Mouse (Mus musculus): ENCODE data around the gene Hes1. TPM values are rescaled to one million over a fixed set of nuclear protein-coding genes. Genes with fewer than 3 reads are reported as not detected.
"Not testable (repeated sequence)": the region's sequence is repeated elsewhere in the genome, so short reads cannot be mapped to it uniquely, and the experiment has no call there.

Hes1 gene
- polyA plus RNA-seq, 1 experiment = 22.4 TPM

- no peaks in the 10 kb centered on the region for H3K4me1 ChIP-seq (ENCODE audit: control insufficient read depth, insufficient read depth, low read length)
- H3K4me3 ChIP-seq (replicated peaks; ENCODE audit: insufficient read depth, low read depth, low read length) = no peak overlapping the region
- TF ChIP-seq CTCF (IDR thresholded peaks at IDR 0.05; ENCODE audit: borderline replicate concordance, insufficient read depth, low read depth, low read length) = no peak
- no peak for TF ChIP-seq POLR2A (IDR thresholded peaks at IDR 0.05; ENCODE audit: borderline replicate concordance, insufficient read depth, low read length)
- H3K27me3 ChIP-seq (ENCODE audit: control insufficient read depth, insufficient read depth, low read length) = no peaks in the 10 kb centered on the region
- no peak for DNase-seq
- WGBS = 11% methylated on average over 3 of the region's 3 CpGs
- no peak overlapping the region for H3K27ac ChIP-seq (ENCODE audit: insufficient read depth, low read length)
Measured at GRCm38 (mm10) chr16:30102982-30103381, 38.8 kb downstream of the Hes1 start.

GRCm38 (mm10) chr16:30103495-30103894 lies 39.3 kb downstream of the Hes1 start:
- no peak for TF ChIP-seq POLR2A (IDR thresholded peaks at IDR 0.05; ENCODE audit: borderline replicate concordance, insufficient read depth, low read length)
- no peak for TF ChIP-seq CTCF (IDR thresholded peaks at IDR 0.05; ENCODE audit: borderline replicate concordance, insufficient read depth, low read depth, low read length)
- Histone ChIP-seq H3K27me3 (ENCODE audit: control insufficient read depth, insufficient read depth, low read length) (no peaks in the 10 kb centered on the region), H3K4me3 (replicated peaks; ENCODE audit: insufficient read depth, low read depth, low read length) (no peak overlapping the region), H3K4me1 (ENCODE audit: control insufficient read depth, insufficient read depth, low read length) (no peaks in the 10 kb centered on the region), H3K27ac (ENCODE audit: insufficient read depth, low read length) (no peak overlapping the region)
- DNase-seq = no peak
- 81% methylated on average over 6 of the region's 6 CpGs for WGBS

DNA sequence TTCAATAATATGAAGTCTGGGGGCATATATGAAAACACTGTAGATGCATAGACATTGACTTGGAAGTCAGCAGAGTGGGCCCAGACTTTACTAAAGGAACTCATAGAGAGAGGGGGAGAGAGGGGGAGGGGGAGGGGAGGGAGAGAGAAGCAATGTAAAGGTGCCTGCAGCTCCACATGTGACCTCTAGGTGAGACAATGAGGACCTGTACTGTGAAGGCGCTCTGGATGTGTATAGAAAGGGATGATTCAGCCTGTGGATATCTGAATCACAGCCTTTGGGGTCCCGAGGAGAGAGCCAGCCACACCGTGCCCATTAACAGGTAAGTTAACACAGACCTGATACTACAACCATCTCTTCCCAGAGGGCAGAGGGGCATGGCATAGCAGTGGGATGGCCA lies 40.2 kb downstream of the Hes1 start:
- Histone ChIP-seq H3K4me1 (ENCODE audit: control insufficient read depth, insufficient read depth, low read length) (no peaks in the 10 kb centered on the region), H3K27me3 (ENCODE audit: control insufficient read depth, insufficient read depth, low read length) (no peaks in the 10 kb centered on the region), H3K27ac (ENCODE audit: insufficient read depth, low read length) (no peak overlapping the region), H3K4me3 (replicated peaks; ENCODE audit: insufficient read depth, low read depth, low read length) (no peak overlapping the region)
- DNase-seq = no peak
- no peak for TF ChIP-seq CTCF (IDR thresholded peaks at IDR 0.05; ENCODE audit: borderline replicate concordance, insufficient read depth, low read depth, low read length)
- TF ChIP-seq POLR2A (IDR thresholded peaks at IDR 0.05; ENCODE audit: borderline replicate concordance, insufficient read depth, low read length) = no peak
- 89% methylated on average over 3 of the region's 3 CpGs for WGBS

- Histone ChIP-seq H3K27me3 (ENCODE audit: control insufficient read depth, insufficient read depth, low read length) (no peaks in the 10 kb centered on the region), H3K4me1 (ENCODE audit: control insufficient read depth, insufficient read depth, low read length) (no peaks in the 10 kb centered on the region), H3K4me3 (replicated peaks; ENCODE audit: insufficient read depth, low read depth, low read length) (no peak overlapping the region), H3K27ac (ENCODE audit: insufficient read depth, low read length) (no peak overlapping the region)
- no peak for DNase-seq
- TF ChIP-seq POLR2A (IDR thresholded peaks at IDR 0.05; ENCODE audit: borderline replicate concordance, insufficient read depth, low read length) = no peak
- no peak for TF ChIP-seq CTCF (IDR thresholded peaks at IDR 0.05; ENCODE audit: borderline replicate concordance, insufficient read depth, low read depth, low read length)
- WGBS = 71% methylated on average over 7 of the region's 7 CpGs
Measured at GRCm38 (mm10) chr16:30105476-30105875, 41.3 kb downstream of the Hes1 start.

DNA sequence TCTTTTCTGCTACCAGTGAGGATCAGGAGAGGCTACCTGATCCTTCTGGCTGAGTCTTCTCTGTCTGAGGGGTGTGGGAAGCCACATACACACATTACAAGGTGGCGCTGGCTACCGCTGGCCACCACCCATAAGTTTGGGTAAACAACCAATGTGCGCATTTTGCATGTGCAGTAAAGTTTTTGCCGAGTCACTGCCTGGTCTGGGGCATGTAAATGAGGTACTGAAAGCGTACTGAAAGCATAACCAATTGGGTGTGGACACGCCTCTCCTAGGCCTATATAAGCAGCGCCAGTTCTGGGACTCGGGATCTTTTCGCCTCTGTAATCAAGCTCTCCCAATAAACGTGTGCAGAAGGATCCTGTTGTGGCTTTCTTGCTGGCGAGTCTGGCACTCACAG lies 44.0 kb downstream of the Hes1 start:
- not testable (repeated sequence) for DNase-seq; H3K4me3 ChIP-seq (replicated peaks; ENCODE audit: insufficient read depth, low read depth, low read length); H3K4me1 ChIP-seq (ENCODE audit: control insufficient read depth, insufficient read depth, low read length); H3K27me3 ChIP-seq (ENCODE audit: control insufficient read depth, insufficient read depth, low read length); H3K27ac ChIP-seq (ENCODE audit: insufficient read depth, low read length)
- 74% methylated on average over 11 of the region's 11 CpGs for WGBS

- DNase-seq = no peak
- Histone ChIP-seq H3K27ac (ENCODE audit: insufficient read depth, low read length) (no peak overlapping the region), H3K27me3 (ENCODE audit: control insufficient read depth, insufficient read depth, low read length) (no peaks in the 10 kb centered on the region), H3K4me3 (replicated peaks; ENCODE audit: insufficient read depth, low read depth, low read length) (no peak overlapping the region), H3K4me1 (ENCODE audit: control insufficient read depth, insufficient read depth, low read length) (no peaks in the 10 kb centered on the region)
- WGBS = 93% methylated on average over 3 of the region's 3 CpGs
- TF ChIP-seq POLR2A (IDR thresholded peaks at IDR 0.05; ENCODE audit: borderline replicate concordance, insufficient read depth, low read length) = no peak
- no peak for TF ChIP-seq CTCF (IDR thresholded peaks at IDR 0.05; ENCODE audit: borderline replicate concordance, insufficient read depth, low read depth, low read length)
Measured at GRCm38 (mm10) chr16:30110466-30110865, 46.3 kb downstream of the Hes1 start.

DNA sequence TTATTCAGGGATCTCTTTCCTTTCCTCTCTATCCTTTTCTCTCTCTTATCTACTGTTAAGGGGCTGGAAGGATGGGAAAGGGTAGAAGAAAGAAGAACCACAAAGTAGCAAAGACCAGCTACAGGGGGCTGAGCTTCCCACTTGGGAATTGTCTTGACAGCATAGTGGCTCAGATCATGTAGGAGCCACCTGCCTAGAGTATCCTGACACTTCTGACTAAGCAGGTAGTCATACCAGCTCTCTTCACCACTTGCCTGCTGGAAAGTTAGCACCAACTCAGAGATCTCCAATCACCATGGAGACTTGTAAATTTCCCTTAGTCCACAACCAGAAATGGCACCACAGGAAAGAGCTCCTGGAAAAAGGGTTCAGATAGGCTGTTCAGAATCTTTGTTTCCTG lies 46.9 kb downstream of the Hes1 start:
- H3K27ac ChIP-seq (ENCODE audit: insufficient read depth, low read length) = no peak overlapping the region

DNA sequence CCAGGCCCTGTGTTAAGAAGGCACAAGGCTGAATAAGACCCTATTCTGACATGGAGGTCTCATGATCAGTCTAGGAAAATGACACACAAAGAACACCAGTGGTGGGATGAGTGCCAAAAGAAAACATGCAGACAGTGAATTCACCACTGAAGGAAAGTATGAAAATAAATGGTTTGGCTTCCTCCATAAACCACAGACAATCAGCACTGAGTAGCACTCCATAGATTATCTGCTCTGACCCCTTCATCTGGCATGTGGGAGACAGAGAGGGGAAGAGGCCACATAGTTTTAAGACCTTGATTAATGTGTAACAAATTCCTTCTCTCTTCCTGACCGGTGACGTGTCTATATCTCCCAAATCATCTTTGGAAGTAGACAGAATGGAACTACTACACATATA lies 47.4 kb downstream of the Hes1 start:
- no peak overlapping the region for H3K27ac ChIP-seq (ENCODE audit: insufficient read depth, low read length)
- 93% methylated on average over 2 of the region's 2 CpGs for WGBS
- DNase-seq = no peak
- no peaks in the 10 kb centered on the region for H3K4me1 ChIP-seq (ENCODE audit: control insufficient read depth, insufficient read depth, low read length)
- TF ChIP-seq CTCF (IDR thresholded peaks at IDR 0.05; ENCODE audit: borderline replicate concordance, insufficient read depth, low read depth, low read length) = no peak
- no peak for TF ChIP-seq POLR2A (IDR thresholded peaks at IDR 0.05; ENCODE audit: borderline replicate concordance, insufficient read depth, low read length)
- no peaks in the 10 kb centered on the region for H3K27me3 ChIP-seq (ENCODE audit: control insufficient read depth, insufficient read depth, low read length)
- no peak overlapping the region for H3K4me3 ChIP-seq (replicated peaks; ENCODE audit: insufficient read depth, low read depth, low read length)

More for the DNA sequence above, 46.9 kb downstream of the Hes1 start:
- TF ChIP-seq CTCF (IDR thresholded peaks at IDR 0.05; ENCODE audit: borderline replicate concordance, insufficient read depth, low read depth, low read length) (no peak), POLR2A (IDR thresholded peaks at IDR 0.05; ENCODE audit: borderline replicate concordance, insufficient read depth, low read length) (no peak)
- Histone ChIP-seq H3K4me3 (replicated peaks; ENCODE audit: insufficient read depth, low read depth, low read length) (no peak overlapping the region), H3K4me1 (ENCODE audit: control insufficient read depth, insufficient read depth, low read length) (no peaks in the 10 kb centered on the region), H3K27me3 (ENCODE audit: control insufficient read depth, insufficient read depth, low read length) (no peaks in the 10 kb centered on the region)
- no peak for DNase-seq

- Histone ChIP-seq H3K4me1 (ENCODE audit: control insufficient read depth, insufficient read depth, low read length) (no peaks in the 10 kb centered on the region), H3K4me3 (replicated peaks; ENCODE audit: insufficient read depth, low read depth, low read length) (no peak overlapping the region), H3K27me3 (ENCODE audit: control insufficient read depth, insufficient read depth, low read length) (no peaks in the 10 kb centered on the region), H3K27ac (ENCODE audit: insufficient read depth, low read length) (no peak overlapping the region)
- 62% methylated on average over 3 of the region's 3 CpGs for WGBS
- no peak for DNase-seq
- TF ChIP-seq CTCF (IDR thresholded peaks at IDR 0.05; ENCODE audit: borderline replicate concordance, insufficient read depth, low read depth, low read length) (no peak), POLR2A (IDR thresholded peaks at IDR 0.05; ENCODE audit: borderline replicate concordance, insufficient read depth, low read length) (no peak)
Measured at GRCm38 (mm10) chr16:30113170-30113569, 49.0 kb downstream of the Hes1 start.

All from cerebellum, adult 2 months (tissue).